Mouse (Mus musculus) forebrain, embryonic 12.5 days (tissue): Measurements from ENCODE around the gene Dbndd1. TPM values are rescaled to one million over a fixed set of nuclear protein-coding genes. Genes with fewer than 3 reads are reported as not detected.

ENCODE experiments used
- ATAC-seq: fragments of 200-750 bp; cut with Nextera tagmentation; 2 replicates; pipeline ENCODE4 v1.8.0; 2017; ENCODE audit warnings: moderate TSS enrichment; ENCODE audit not compliant: low FRiP score
- H3K27ac ChIP-seq: fragments of 300-500 bp; sonication (generic); 2 replicates; pipeline ENCODE4 v1.5.1; 2016; ENCODE audit warnings: mild to moderate bottlenecking
- H3K27me3 ChIP-seq: fragments of 300-500 bp; sonication (generic); 2 replicates; pipeline ENCODE4 v1.6.1; 2016; ENCODE audit warnings: mild to moderate bottlenecking
- H3K36me3 ChIP-seq: fragments of 300-500 bp; sonication (generic); replicated peaks from 2 replicates; pipeline ENCODE4 v1.6.1; 2016; ENCODE audit warnings: mild to moderate bottlenecking
- H3K4me1 ChIP-seq: fragments of 300-500 bp; sonication (generic); 2 replicates; pipeline ENCODE4 v1.6.1; 2016
- H3K4me2 ChIP-seq: fragments of 300-500 bp; sonication (generic); 2 replicates; pipeline ENCODE4 v1.6.1; 2016; ENCODE audit warnings: mild to moderate bottlenecking, moderate library complexity
- H3K4me3 ChIP-seq: fragments of 300-500 bp; sonication (generic); replicated peaks from 2 replicates; pipeline ENCODE4 v1.5.1; 2016; ENCODE audit warnings: mild to moderate bottlenecking
- H3K9ac ChIP-seq: fragments of 300-500 bp; sonication (generic); 2 replicates; pipeline ENCODE4 v1.6.1; 2016; ENCODE audit warnings: mild to moderate bottlenecking
- H3K9me3 ChIP-seq: fragments of 300-500 bp; sonication (generic); 2 replicates; pipeline ENCODE4 v1.6.1; 2016
- WGBS: fragments of 180-500 bp; shearing (Covaris S2); methylation state at CpG from one replicate; pipeline ENCODE4 v1.1.7; 2016; 5-methylcytosine and 5-hydroxymethylcytosine counted together
- polyA plus RNA-seq: library from polyadenylated mRNA; unstranded; fragments of >200 nt; fragmentation: Nextera tagmentation; extraction: Ambion mirVana; gene quantifications from 2 replicates; pipeline ENCODE4 v1.2.1, GENCODE M21; 2016

Dbndd1 gene
- polyA plus RNA-seq, 1 experiment from 2014 or later = 38.8 TPM

DNA sequence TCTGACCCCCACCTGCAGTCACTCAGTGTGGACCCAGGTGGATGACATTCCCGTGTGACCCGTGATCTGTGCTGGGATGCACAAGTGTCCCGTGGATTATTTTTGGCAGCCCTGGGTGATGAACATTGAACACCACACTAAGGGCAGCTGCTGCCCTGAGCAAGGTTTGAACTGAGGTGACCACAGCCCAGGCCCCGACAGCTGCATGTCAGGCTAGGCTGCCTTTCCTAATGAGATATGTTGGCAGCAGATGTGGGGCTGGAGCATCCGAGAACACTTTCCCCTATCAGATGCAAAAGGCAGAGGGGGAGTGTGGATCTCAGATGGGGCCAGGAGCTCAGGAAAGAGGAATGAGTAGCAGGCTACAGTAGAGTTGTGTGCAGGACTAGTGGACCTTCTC lies 4.4 kb downstream of the Dbndd1 start:
- H3K27ac ChIP-seq = no peak overlapping the region
- no peak for ATAC-seq
- H3K9me3 ChIP-seq = no peaks in the 10 kb centered on the region
- H3K9ac ChIP-seq = no peak overlapping the region
- no peak overlapping the region for H3K4me2 ChIP-seq
- peaks cover 25% of the 10 kb centered on the region for H3K4me1 ChIP-seq
- peaks cover 9% of the 10 kb centered on the region for H3K27me3 ChIP-seq
- 82% methylated on average over 5 of the region's 5 CpGs for WGBS
- H3K4me3 ChIP-seq = no peak overlapping the region
- H3K36me3 ChIP-seq = peaks cover 43% of the 10 kb centered on the region

DNA sequence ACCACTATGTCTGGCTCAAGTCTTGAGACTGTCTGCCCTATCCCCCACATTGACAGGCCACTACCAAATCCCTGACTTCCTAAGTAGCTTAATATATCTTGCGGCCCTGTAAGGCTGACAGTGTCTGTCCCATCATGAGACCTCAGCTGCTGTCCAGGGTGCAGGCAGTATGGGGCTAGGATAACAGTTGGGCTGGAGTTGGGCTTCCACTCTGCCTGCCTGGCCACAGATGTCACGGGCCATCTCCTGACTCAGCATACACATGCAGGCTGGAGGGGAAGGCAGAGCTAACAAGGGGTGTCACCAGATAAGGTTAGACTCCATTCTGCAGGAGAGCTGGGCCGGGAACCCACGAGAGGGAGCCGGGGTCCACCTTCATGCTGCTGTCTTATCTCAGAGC lies 8.1 kb downstream of the Dbndd1 start:
- no peaks in the 10 kb centered on the region for H3K9me3 ChIP-seq
- H3K27ac ChIP-seq = no peak overlapping the region
- H3K4me3 ChIP-seq = no peak overlapping the region
- H3K4me1 ChIP-seq = no peaks in the 10 kb centered on the region
- H3K36me3 ChIP-seq = peaks cover 77% of the 10 kb centered on the region
- H3K9ac ChIP-seq = no peak overlapping the region
- H3K4me2 ChIP-seq = no peak overlapping the region
- no peaks in the 10 kb centered on the region for H3K27me3 ChIP-seq
- WGBS = 96% methylated on average over 5 of the region's 5 CpGs
- no peak for ATAC-seq

DNA sequence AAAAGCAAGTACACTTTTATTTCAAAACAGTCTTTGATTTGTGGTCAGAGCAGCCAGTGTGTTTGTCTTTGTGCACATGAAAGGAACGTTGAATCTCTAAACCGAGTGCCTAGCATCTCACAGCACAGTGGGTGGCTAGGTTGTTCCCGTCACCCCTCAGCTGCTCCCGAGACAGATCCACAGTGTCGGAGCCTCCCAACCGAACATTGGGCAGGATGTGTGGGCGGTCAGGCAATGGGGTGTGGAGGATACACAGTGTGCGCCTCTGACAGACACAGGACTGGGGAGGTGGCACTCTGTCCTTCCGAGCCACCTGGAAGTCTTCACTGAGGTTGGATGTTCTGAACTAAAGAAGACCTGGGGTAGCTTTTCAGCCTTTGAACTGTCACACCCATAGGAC lies 9.6 kb downstream of the Dbndd1 start:
- Histone ChIP-seq H3K36me3 (peaks cover 92% of the 10 kb centered on the region), H3K27ac (no peak overlapping the region), H3K4me1 (no peaks in the 10 kb centered on the region)

DNA sequence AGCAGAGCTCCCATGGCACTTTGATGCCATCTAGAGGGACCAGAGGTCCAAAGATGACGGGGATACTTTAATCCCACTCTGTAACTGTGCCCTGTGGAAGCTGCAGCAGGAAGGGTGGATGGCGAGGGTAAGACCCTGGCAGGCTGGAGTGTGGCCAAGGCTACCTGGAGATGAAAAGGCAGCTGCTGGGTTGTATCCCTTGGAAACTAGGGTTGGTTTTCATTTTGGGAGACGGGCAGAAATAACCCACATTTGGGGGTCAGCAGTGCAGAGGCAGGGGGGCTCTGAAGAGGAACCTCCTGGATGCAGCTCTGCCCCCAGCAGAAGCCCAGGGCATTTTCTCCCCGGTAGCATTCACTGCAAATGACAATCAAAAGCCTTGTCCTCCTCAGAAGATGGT lies 10.0 kb downstream of the Dbndd1 start:
- 87% methylated on average over 4 of the region's 4 CpGs for WGBS
- no peaks in the 10 kb centered on the region for H3K9me3 ChIP-seq
- no peak overlapping the region for H3K4me2 ChIP-seq
- no peak for ATAC-seq
- H3K9ac ChIP-seq = no peak overlapping the region
- no peaks in the 10 kb centered on the region for H3K27me3 ChIP-seq
- no peak overlapping the region for H3K4me3 ChIP-seq
- no peak overlapping the region for H3K27ac ChIP-seq
- no peaks in the 10 kb centered on the region for H3K4me1 ChIP-seq
- peaks cover 96% of the 10 kb centered on the region for H3K36me3 ChIP-seq

More for the DNA sequence above, 9.6 kb downstream of the Dbndd1 start:
- Histone ChIP-seq H3K4me3 (no peak overlapping the region), H3K27me3 (no peaks in the 10 kb centered on the region), H3K9me3 (no peaks in the 10 kb centered on the region), H3K9ac (no peak overlapping the region), H3K4me2 (no peak overlapping the region)
- 91% methylated on average over 9 of the region's 9 CpGs for WGBS
- ATAC-seq = no peak

DNA sequence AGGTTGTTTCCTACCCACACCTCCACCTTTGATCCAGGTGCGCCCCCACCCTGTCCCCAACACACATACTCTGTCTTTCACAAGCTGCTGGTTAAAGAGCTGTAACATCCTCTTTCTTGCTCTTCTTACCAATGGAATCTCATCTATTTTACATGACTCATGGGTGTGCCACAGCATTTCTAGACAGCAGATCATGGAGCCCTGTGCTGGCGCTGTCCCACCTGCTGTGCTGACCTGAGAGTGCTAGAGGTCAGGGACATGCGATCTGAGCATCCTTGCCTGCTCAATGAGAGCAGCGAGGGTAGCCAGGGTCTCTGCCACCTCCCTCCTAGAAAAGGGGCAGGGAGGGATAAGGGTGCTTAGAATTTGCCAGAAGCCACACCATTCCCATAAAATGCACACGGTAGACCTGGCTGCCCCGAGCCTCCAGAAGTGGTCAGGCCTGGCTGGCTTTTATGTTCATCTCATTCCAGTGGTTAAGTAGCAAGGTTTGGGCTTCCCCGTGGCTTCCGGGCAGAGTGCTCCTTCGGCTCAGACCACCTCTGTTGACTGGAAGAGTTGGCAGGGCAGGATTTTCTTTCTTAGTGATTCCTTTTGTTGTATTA lies 10.6 kb downstream of the Dbndd1 start:
- ATAC-seq = no peak
- WGBS = 94% methylated on average over 9 of the region's 9 CpGs
- Histone ChIP-seq H3K27me3 (no peaks in the 10 kb centered on the region), H3K36me3 (peaks cover 97% of the 10 kb centered on the region), H3K9ac (no peak overlapping the region), H3K27ac (no peak overlapping the region), H3K4me2 (no peak overlapping the region), H3K9me3 (no peaks in the 10 kb centered on the region), H3K4me1 (no peaks in the 10 kb centered on the region), H3K4me3 (no peak overlapping the region)

DNA sequence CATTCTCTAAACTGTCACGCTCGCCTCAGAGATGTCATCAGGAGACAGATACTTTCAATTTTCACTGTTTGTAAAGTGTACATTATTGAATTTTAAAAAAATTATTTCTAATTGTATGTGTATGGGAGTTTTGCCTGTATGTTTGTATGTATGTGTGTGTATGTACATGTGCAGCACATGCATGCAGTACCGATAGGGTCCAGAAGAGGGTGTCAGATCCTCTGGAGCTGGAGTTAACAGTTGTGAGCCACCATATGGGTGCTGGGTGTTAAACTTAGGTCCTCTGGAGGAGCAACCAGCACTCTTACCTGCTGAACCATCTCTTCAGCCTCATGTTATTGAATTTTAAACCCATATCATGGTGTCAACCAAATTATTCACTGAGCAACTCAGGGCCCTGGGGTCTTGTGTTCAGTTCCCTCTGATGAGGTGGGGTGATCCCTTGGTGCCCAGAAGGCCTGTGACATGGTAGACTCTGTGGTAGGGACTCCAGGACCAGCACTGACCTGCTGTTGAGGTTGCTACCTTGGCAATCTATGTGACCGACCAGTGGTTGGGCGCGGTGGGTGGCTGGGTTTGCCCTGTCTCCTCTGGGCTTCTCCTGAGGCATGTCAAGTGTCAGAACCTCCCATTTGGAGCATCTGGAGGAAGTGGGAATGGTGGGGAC lies 11.3 kb downstream of the Dbndd1 start:
- Histone ChIP-seq H3K27me3 (no peaks in the 10 kb centered on the region), H3K4me3 (no peak overlapping the region), H3K27ac (no peak overlapping the region), H3K9me3 (no peaks in the 10 kb centered on the region), H3K36me3 (peaks cover 97% of the 10 kb centered on the region), H3K4me1 (no peaks in the 10 kb centered on the region), H3K9ac (no peak overlapping the region), H3K4me2 (no peak overlapping the region)
- WGBS = 98% methylated on average over 6 of the region's 6 CpGs
- no peak for ATAC-seq

DNA sequence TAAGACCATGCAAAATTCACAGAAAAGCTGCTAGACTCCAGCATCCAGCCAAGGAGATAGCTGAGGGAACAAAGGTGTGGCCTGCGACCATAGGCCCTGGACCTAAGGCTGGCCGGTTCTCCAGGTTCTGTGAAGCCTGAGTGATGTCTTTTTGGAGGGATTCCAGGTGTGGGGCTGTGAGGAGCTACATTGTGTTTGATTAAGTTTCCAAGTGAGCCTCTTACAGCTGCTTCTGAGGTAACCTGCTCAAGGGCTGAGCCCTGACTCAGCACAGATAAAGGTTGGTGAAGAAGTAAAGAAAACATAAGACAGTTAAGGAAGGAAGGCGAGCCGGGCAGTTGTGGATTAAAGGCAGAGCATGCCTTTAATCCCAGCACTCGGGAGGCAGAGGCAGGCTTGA lies 13.1 kb downstream of the Dbndd1 start:
- ATAC-seq = no peak
- H3K4me2 ChIP-seq = no peak overlapping the region
- no peak overlapping the region for H3K4me3 ChIP-seq
- 92% methylated on average over 5 of the region's 5 CpGs for WGBS
- H3K27ac ChIP-seq = no peak overlapping the region
- no peaks in the 10 kb centered on the region for H3K27me3 ChIP-seq
- no peaks in the 10 kb centered on the region for H3K4me1 ChIP-seq
- no peak overlapping the region for H3K9ac ChIP-seq
- no peaks in the 10 kb centered on the region for H3K9me3 ChIP-seq
- H3K36me3 ChIP-seq = peaks cover 93% of the 10 kb centered on the region

DNA sequence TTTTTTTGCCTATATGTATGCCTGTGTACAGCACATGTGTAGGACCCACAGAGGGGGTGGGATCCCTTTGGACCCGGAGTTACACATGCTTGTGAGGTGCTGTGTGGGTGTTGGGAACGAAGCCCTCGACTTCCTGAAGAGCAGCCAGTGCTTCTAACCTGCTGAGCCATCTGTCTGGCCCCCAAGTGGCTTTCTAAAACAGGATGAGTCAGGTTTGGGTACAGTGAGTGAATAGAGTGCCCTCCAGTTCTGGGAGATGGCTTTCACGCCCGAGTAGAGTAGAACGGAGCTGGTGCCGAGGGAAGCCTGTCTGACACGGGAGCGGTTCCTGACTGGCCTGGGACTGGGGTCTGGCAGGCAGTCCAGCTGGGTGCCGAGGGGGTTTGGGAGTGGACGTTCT lies 15.7 kb downstream of the Dbndd1 start:
- WGBS = 96% methylated on average over 11 of the region's 11 CpGs
- Histone ChIP-seq H3K27ac (no peak overlapping the region), H3K9me3 (no peaks in the 10 kb centered on the region), H3K4me1 (no peaks in the 10 kb centered on the region), H3K27me3 (no peaks in the 10 kb centered on the region), H3K4me2 (no peak overlapping the region), H3K4me3 (no peak overlapping the region), H3K36me3 (peaks cover 95% of the 10 kb centered on the region), H3K9ac (no peak overlapping the region)
- no peak for ATAC-seq

DNA sequence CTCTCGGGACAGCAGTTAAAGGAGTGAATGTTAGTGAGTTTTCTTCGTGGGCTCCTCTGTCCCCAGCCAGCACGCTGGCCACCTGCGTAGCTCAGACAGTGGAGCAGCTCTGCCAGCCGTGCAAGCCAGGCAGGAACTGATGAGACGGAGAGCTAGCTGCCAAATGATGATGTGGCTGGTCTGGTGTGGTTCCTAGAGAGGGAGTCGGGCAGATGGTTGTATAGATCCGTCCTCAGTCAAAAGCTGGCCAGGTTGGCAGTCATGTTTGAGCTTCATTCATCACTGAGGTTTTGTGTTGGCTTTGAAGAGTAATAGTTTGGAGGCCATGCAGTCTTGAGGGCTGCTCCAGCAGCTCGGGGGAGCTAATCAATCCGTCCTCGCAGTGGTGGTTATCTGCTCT lies 16.3 kb downstream of the Dbndd1 start:
- 92% methylated on average over 11 of the region's 11 CpGs for WGBS
- Histone ChIP-seq H3K36me3 (peaks cover 95% of the 10 kb centered on the region), H3K9ac (no peak overlapping the region), H3K4me2 (no peak overlapping the region), H3K9me3 (no peaks in the 10 kb centered on the region), H3K4me3 (no peak overlapping the region), H3K27me3 (no peaks in the 10 kb centered on the region), H3K27ac (no peak overlapping the region), H3K4me1 (no peaks in the 10 kb centered on the region)
- ATAC-seq = no peak

DNA sequence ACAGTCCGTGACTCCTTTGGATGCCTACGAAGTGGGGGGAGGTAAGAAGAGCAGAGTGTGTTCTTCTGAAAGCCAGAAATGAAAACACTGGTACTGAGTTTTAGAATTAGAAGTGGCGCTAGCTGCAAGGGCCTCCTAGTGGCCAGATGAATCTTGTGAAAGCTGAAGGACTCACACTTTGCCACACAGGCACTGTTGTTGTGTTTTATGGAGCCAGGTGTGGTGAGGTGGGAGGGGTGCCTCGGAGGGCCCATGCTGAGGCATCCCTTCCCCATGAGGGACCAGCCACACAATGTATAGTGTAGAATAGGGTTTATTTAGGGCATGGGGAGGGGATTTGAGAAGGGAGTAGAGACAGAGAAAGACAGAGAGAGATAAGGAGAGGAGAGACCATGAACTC lies 17.6 kb downstream of the Dbndd1 start:
- H3K4me2 ChIP-seq = no peak overlapping the region
- H3K4me1 ChIP-seq = no peaks in the 10 kb centered on the region
- 83% methylated on average over 4 of the region's 4 CpGs for WGBS
- H3K27ac ChIP-seq = no peak overlapping the region
- H3K4me3 ChIP-seq = no peak overlapping the region
- ATAC-seq = no peak
- no peaks in the 10 kb centered on the region for H3K27me3 ChIP-seq
- no peaks in the 10 kb centered on the region for H3K9me3 ChIP-seq
- peaks cover 95% of the 10 kb centered on the region for H3K36me3 ChIP-seq
- no peak overlapping the region for H3K9ac ChIP-seq

DNA sequence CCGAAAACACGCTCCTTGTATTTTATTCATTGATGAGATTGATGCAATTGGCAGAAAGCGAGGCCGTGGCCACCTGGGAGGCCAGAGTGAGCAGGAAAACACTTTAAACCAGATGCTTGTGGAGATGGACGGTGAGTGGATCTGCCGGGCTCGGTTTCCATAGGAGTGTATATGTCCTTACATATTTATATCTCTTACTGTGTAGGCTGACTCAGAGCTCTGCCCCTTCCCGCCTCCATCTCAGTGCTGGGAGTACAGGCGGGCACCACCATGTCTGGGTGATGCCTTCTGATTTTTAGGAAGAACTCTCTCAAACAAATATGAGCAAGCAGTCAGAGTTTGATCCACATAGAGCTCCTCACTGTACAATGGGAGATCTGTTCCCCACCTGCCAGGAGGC lies 22.4 kb downstream of the Dbndd1 start:
- 95% methylated on average over 9 of the region's 9 CpGs for WGBS
- no peaks in the 10 kb centered on the region for H3K4me1 ChIP-seq
- no peaks in the 10 kb centered on the region for H3K27me3 ChIP-seq
- H3K27ac ChIP-seq = no peak overlapping the region
- H3K4me3 ChIP-seq = no peak overlapping the region
- no peak overlapping the region for H3K9ac ChIP-seq
- H3K4me2 ChIP-seq = no peak overlapping the region
- no peak for ATAC-seq
- H3K36me3 ChIP-seq = peaks cover 96% of the 10 kb centered on the region
- H3K9me3 ChIP-seq = no peaks in the 10 kb centered on the region

DNA sequence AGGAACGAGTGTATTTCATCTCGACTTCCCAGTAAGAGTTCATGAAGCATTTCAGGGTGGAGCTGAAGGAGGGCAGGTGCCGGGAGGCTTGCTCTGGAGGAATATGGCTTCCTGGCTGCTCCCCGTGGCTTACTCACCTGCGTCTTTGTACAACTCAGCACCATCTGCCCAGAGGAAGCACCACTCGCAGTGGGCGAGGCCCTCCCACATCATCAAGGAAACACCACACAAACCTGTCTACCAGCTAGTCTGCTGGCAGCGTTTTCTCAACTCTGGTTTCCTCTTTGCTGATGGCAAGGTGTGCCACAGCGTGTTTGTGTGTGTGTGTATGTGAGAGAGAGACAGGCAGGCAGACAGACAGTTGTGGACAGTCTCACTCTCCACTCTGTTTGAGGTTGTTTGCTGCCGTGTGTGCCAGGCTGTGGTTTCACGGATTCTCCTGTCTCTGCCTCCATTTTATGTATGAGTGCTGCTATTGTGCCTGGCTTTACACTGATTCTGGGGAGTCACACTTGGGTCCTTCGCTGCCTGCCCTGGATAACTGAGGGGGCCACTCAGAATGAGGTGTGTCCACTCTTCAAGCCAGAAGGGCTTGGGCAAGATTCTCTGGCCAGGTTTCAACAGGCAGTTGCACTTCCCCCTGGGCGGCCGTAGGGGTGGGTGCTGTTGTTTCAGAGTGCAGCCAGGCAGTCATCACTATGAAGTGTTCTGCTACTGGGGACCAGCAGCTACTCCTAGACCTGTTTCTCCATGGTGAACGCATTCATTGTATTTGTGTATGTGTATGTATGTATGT lies 23.8 kb downstream of the Dbndd1 start:
- Histone ChIP-seq H3K27ac (no peak overlapping the region), H3K4me2 (no peak overlapping the region), H3K4me1 (no peaks in the 10 kb centered on the region), H3K27me3 (no peaks in the 10 kb centered on the region), H3K9ac (0 out of 2 replicates have a peak overlapping the region, but pooled peaks have one; percentile 7), H3K9me3 (no peaks in the 10 kb centered on the region), H3K36me3 (peaks cover 97% of the 10 kb centered on the region), H3K4me3 (no peak overlapping the region)
- no peak for ATAC-seq
- 92% methylated on average over 15 of the region's 15 CpGs for WGBS
